Mouse (Mus musculus) A20 (cell line): ENCODE measurements around the gene Tst.

ENCODE experiments used
- DNase-seq: peaks from one replicate; pipeline ENCODE4 v3.0.0-alpha.2; 2011; ENCODE audit warnings: low read depth, low spot score

The Tst gene

GRCm38 (mm10) chr15:78429871-78430622, 24.3 kb upstream of the Tst start:
- DNase-seq = no peak

GRCm38 (mm10) chr15:78429139-78429459, 23.4 kb upstream of the Tst start:
- DNase-seq = no peak

GRCm38 (mm10) chr15:78428391-78429138, 22.9 kb upstream of the Tst start, which contains the start of gene Kctd17:
TSS of gene Kctd17 (plus strand) at chr15:78428564.
- DNase-seq = no peak

- DNase-seq = no peak
Observed at GRCm38 (mm10) chr15:78425230-78425629, 19.5 kb upstream of the Tst start.

- no peak for DNase-seq
Observed at GRCm38 (mm10) chr15:78424507-78424906, 18.8 kb upstream of the Tst start.

GRCm38 (mm10) chr15:78422046-78422956, 16.6 kb upstream of the Tst start:
- peak; percentile 86 for DNase-seq

GRCm38 (mm10) chr15:78420395-78420794, 14.7 kb upstream of the Tst start:
- DNase-seq = no peak

GRCm38 (mm10) chr15:78416937-78417336, 11.2 kb upstream of the Tst start:
- DNase-seq = no peak

- no peak for DNase-seq
Observed at GRCm38 (mm10) chr15:78414157-78414556, 8.4 kb upstream of the Tst start.

GRCm38 (mm10) chr15:78413719-78414117, 8.0 kb upstream of the Tst start:
- DNase-seq = no peak

- no peak for DNase-seq
Observed at GRCm38 (mm10) chr15:78413083-78413718, 7.5 kb upstream of the Tst start.

- no peak for DNase-seq
Observed at GRCm38 (mm10) chr15:78409570-78410052, 3.9 kb upstream of the Tst start.

- peak; percentile 94 for DNase-seq
Observed at GRCm38 (mm10) chr15:78406293-78406934, 707 bp upstream of the Tst start, which contains the start of gene Mpst. TSS of gene Mpst (plus strand) at chr15:78406416.

- no peak for DNase-seq
Observed at GRCm38 (mm10) chr15:78405098-78405497, 609 bp downstream of the Tst start.

GRCm38 (mm10) chr15:78403896-78404295, 1.8 kb downstream of the Tst start:
- no peak for DNase-seq

GRCm38 (mm10) chr15:78403301-78403741, 2.4 kb downstream of the Tst start:
- DNase-seq = no peak

GRCm38 (mm10) chr15:78402423-78402822, 3.3 kb downstream of the Tst start:
- no peak for DNase-seq

GRCm38 (mm10) chr15:78401921-78402320, 3.8 kb downstream of the Tst start:
- no peak for DNase-seq

GRCm38 (mm10) chr15:78401345-78401744, 4.4 kb downstream of the Tst start:
- DNase-seq = no peak

- no peak for DNase-seq
Observed at GRCm38 (mm10) chr15:78395478-78395962, 10.2 kb downstream of the Tst start, which contains the start of gene Tex33. TSS of gene Tex33 (minus strand) at chr15:78395912.
